8 mouse cellular contexts compared by ENCODE assay signal in genomic region chr7:140954733-140955071, GRCm38 (mm10). TPM values are rescaled to one million over a fixed set of nuclear protein-coding genes. Genes with fewer than 3 reads are reported as not detected.
DNase-seq lines count a peak whose midpoint lies in the region; ATAC-seq and TF ChIP-seq lines count a peak whose summit lies in the region.

No protein-coding gene starts in this region.

- 0 out of 2 replicates have a peak, but pooled peaks cover 1% of the 10 kb centered on the region for H3K36me3 ChIP-seq in lung, postnatal 0 days (ENCODE audit: insufficient read depth, low read length)
- no peaks in the 10 kb centered on the region for H3K36me3 ChIP-seq in forebrain, postnatal 0 days (ENCODE audit: insufficient read depth)
- H3K36me3 ChIP-seq in liver, adult 2 months (ENCODE audit: control insufficient read depth, insufficient read depth, low read length): no peaks in the 10 kb centered on the region
- no peaks in the 10 kb centered on the region; the same call in 1 of the 2 replicates for H3K36me3 ChIP-seq in stomach, embryonic 16.5 days (ENCODE audit: control insufficient read depth, insufficient read depth, low read length)

- no peaks in the 10 kb centered on the region for H3K9me3 ChIP-seq in lung, postnatal 0 days (ENCODE audit: low read length)
- no peaks in the 10 kb centered on the region for H3K9me3 ChIP-seq in forebrain, postnatal 0 days (ENCODE audit: low read length)
- no peaks in the 10 kb centered on the region for H3K9me3 ChIP-seq in stomach, embryonic 16.5 days (replicated peaks; ENCODE audit: control insufficient read depth, low read length)

- ATAC-seq in lung, postnatal 0 days: no peak
- no peak for ATAC-seq in forebrain, postnatal 0 days
- ATAC-seq in stomach, embryonic 16.5 days (ENCODE audit: insufficient read depth, low FRiP score): no peak

- no peak for TF ChIP-seq CTCF in lung, postnatal 0 days (IDR thresholded peaks at IDR 0.05)
- no peak for TF ChIP-seq CTCF in forebrain, postnatal 0 days (IDR thresholded peaks at IDR 0.05; ENCODE audit: low read depth)
- TF ChIP-seq CTCF in liver, adult 2 months (IDR thresholded peaks at IDR 0.05; ENCODE audit: low read depth, low read length): no peak

- peak overlapping the region; percentile 62 for H3K4me3 ChIP-seq in lung, postnatal 0 days (ENCODE audit: low read depth, low read length)
- peak overlapping the region; percentile 29; the same call in 1 of the 2 replicates for H3K4me3 ChIP-seq in forebrain, postnatal 0 days (ENCODE audit: low read depth, low read length)
- H3K4me3 ChIP-seq in liver, adult 2 months (ENCODE audit: insufficient read depth, low read depth, low read length): peak overlapping the region; percentile 77
- H3K4me3 ChIP-seq in stomach, embryonic 16.5 days (replicated peaks; ENCODE audit: low read length): peak overlapping the region; percentile 72

- peaks cover 17% of the 10 kb centered on the region for H3K79me2 ChIP-seq in liver, adult 2 months (ENCODE audit: control insufficient read depth, insufficient read depth, low read length)

- no peak for TF ChIP-seq POLR2A in liver, adult 2 months (IDR thresholded peaks at IDR 0.05; ENCODE audit: extremely low read depth, insufficient read depth, low read length)

- no peak for TF ChIP-seq EP300 in lung, postnatal 0 days (IDR thresholded peaks at IDR 0.05)

- peak overlapping the region; percentile 83 for H3K27ac ChIP-seq in lung, postnatal 0 days (ENCODE audit: low read length)
- no peak overlapping the region for H3K27ac ChIP-seq in forebrain, postnatal 0 days (ENCODE audit: low read depth, low read length)
- H3K27ac ChIP-seq in liver, adult 2 months (replicated peaks; ENCODE audit: insufficient read depth, low read depth, low read length): peak overlapping the region; percentile 95
- H3K27ac ChIP-seq in stomach, embryonic 16.5 days (ENCODE audit: low read length): peak overlapping the region; percentile 99

- no peaks in the 10 kb centered on the region for H3K27me3 ChIP-seq in lung, postnatal 0 days (replicated peaks; ENCODE audit: insufficient read depth, low read length)
- no peaks in the 10 kb centered on the region for H3K27me3 ChIP-seq in forebrain, postnatal 0 days (ENCODE audit: insufficient read depth, low read length)
- no peaks in the 10 kb centered on the region for H3K27me3 ChIP-seq in liver, adult 2 months (ENCODE audit: control insufficient read depth, insufficient read depth, low read length)
- no peaks in the 10 kb centered on the region for H3K27me3 ChIP-seq in stomach, embryonic 16.5 days (ENCODE audit: control insufficient read depth, insufficient read depth, low read length)

- peak overlapping the region; percentile 60 for H3K9ac ChIP-seq in lung, postnatal 0 days (replicated peaks; ENCODE audit: low read depth)
- H3K9ac ChIP-seq in forebrain, postnatal 0 days: no peak overlapping the region
- peak overlapping the region; percentile 88 for H3K9ac ChIP-seq in liver, adult 2 months (ENCODE audit: low read depth, low read length)
- H3K9ac ChIP-seq in stomach, embryonic 16.5 days (ENCODE audit: low read length): peak overlapping the region; percentile 84

- DNase-seq in lung, postnatal 0 days (ENCODE audit: low spot score): peak; percentile 25
- DNase-seq in lung, adult 18-20 months: no peak
- DNase-seq in forebrain, postnatal 0 days: no peak
- peak; percentile 58 for DNase-seq in liver, adult 2 months (ENCODE audit: extremely low read depth, low read depth, low spot score)
- DNase-seq in cerebellum, adult 11-12 months: no peak
- no peak for DNase-seq in layer of hippocampus, adult 18-20 months (ENCODE audit: low spot score in 2 of 2)
- DNase-seq in adrenal gland, adult 18-20 months (ENCODE audit: low spot score in 2 of 2): no peak

- peaks cover 14% of the 10 kb centered on the region; the same call in 1 of the 2 replicates for H3K4me1 ChIP-seq in lung, postnatal 0 days (ENCODE audit: insufficient read depth, low read depth, low read length)
- no peaks in the 10 kb centered on the region for H3K4me1 ChIP-seq in forebrain, postnatal 0 days (ENCODE audit: insufficient read depth)
- peaks cover 11% of the 10 kb centered on the region for H3K4me1 ChIP-seq in liver, adult 2 months (ENCODE audit: control insufficient read depth, insufficient read depth, low read length)
- H3K4me1 ChIP-seq in stomach, embryonic 16.5 days (ENCODE audit: control insufficient read depth, insufficient read depth, low read length): peaks cover 54% of the 10 kb centered on the region

- 4% methylated on average over 9 of the region's 9 CpGs for WGBS in lung, postnatal 0 days
- 15% methylated on average over 9 of the region's 9 CpGs for WGBS in forebrain, postnatal 0 days
- WGBS in liver, adult 2 months: 2% methylated on average over 9 of the region's 9 CpGs
- 1% methylated on average over 9 of the region's 9 CpGs for WGBS in stomach, embryonic 16.5 days

- peak overlapping the region; percentile 66 for H3K4me2 ChIP-seq in lung, postnatal 0 days (replicated peaks; ENCODE audit: low read depth, low read length)
- H3K4me2 ChIP-seq in forebrain, postnatal 0 days (ENCODE audit: low read depth): peak overlapping the region; percentile 47
- H3K4me2 ChIP-seq in stomach, embryonic 16.5 days (ENCODE audit: low read depth, low read length): peak overlapping the region; percentile 92

RNA-seq across cellular contexts. Expression of gene Gm45717, which starts 1.0 kb away (rescaled TPM):
- polyA plus RNA-seq in lung, postnatal 0 days (2015; fragmentation: Nextera tagmentation; extraction: Ambion mirVana): 0.31 TPM in 1 of 2 replicates, not detected in the other
- total RNA-seq in forebrain, postnatal 0 days (2014; rRNA removed): not detected in 2 replicates
- not detected in 2 replicates for polyA plus RNA-seq in forebrain, postnatal 0 days (2015; fragmentation: Nextera tagmentation; extraction: Ambion mirVana)
- not detected in 2 replicates for total RNA-seq in liver, adult 2 months (2014; rRNA removed)
- not detected in 2 replicates for polyA plus RNA-seq in liver, adult 2 months (2012; rRNA removed)
- not detected in 2 replicates for polyA plus RNA-seq in stomach, embryonic 16.5 days (2015; fragmentation: Nextera tagmentation; extraction: Ambion mirVana)
- not detected for total RNA-seq in layer of hippocampus, adult 18-20 months (2021)
- 1 to 10 TPM in 1 of 2 experiments, not detected in 1; 1.2 TPM for total RNA-seq in adrenal gland, adult 18-20 months (2021)

RNA-seq across cellular contexts. Expression of gene Ifitm2, which starts 1.1 kb away (rescaled TPM):
- polyA plus RNA-seq in lung, postnatal 0 days (2015; fragmentation: Nextera tagmentation; extraction: Ambion mirVana): 1,373 and 1,710 TPM in 2 replicates
- total RNA-seq in forebrain, postnatal 0 days (2014; rRNA removed): 45.2 and 55.6 TPM in 2 replicates
- 240 and 270 TPM in 2 replicates for polyA plus RNA-seq in forebrain, postnatal 0 days (2015; fragmentation: Nextera tagmentation; extraction: Ambion mirVana)
- 270 and 282 TPM in 2 replicates for total RNA-seq in liver, adult 2 months (2014; rRNA removed)
- 968 and 1,028 TPM in 2 replicates for polyA plus RNA-seq in liver, adult 2 months (2012; rRNA removed)
- polyA plus RNA-seq in stomach, embryonic 16.5 days (2015; fragmentation: Nextera tagmentation; extraction: Ambion mirVana): 1,006 and 1,276 TPM in 2 replicates
- total RNA-seq in layer of hippocampus, adult 18-20 months (2021): 10 to 100 TPM; 11.0 to 12.9 TPM
- 100 to 1,000 TPM; 433 to 585 TPM for total RNA-seq in adrenal gland, adult 18-20 months (2021)

RNA-seq across cellular contexts. Expression of gene Ifitm5, which starts 4.6 kb away (rescaled TPM):
- polyA plus RNA-seq in lung, postnatal 0 days (2015; fragmentation: Nextera tagmentation; extraction: Ambion mirVana): 1.6 and 1.8 TPM in 2 replicates
- total RNA-seq in forebrain, postnatal 0 days (2014; rRNA removed): 0.86 TPM in 1 of 2 replicates, not detected in the other
- polyA plus RNA-seq in forebrain, postnatal 0 days (2015; fragmentation: Nextera tagmentation; extraction: Ambion mirVana): 0.28 and 0.45 TPM in 2 replicates
- 0.40 and 0.55 TPM in 2 replicates for total RNA-seq in liver, adult 2 months (2014; rRNA removed)
- polyA plus RNA-seq in liver, adult 2 months (2012; rRNA removed): 0.76 and 1.0 TPM in 2 replicates
- polyA plus RNA-seq in stomach, embryonic 16.5 days (2015; fragmentation: Nextera tagmentation; extraction: Ambion mirVana): 3.8 and 4.4 TPM in 2 replicates
- not detected for total RNA-seq in layer of hippocampus, adult 18-20 months (2021)
- 1 to 10 TPM; 1.4 to 1.7 TPM for total RNA-seq in adrenal gland, adult 18-20 months (2021)

RNA-seq across cellular contexts. Expression of gene Ifitm1, which starts 12.3 kb away (rescaled TPM):
- polyA plus RNA-seq in lung, postnatal 0 days (2015; fragmentation: Nextera tagmentation; extraction: Ambion mirVana): 402 and 510 TPM in 2 replicates
- 10.5 and 12.7 TPM in 2 replicates for total RNA-seq in forebrain, postnatal 0 days (2014; rRNA removed)
- 14.5 and 19.4 TPM in 2 replicates for polyA plus RNA-seq in forebrain, postnatal 0 days (2015; fragmentation: Nextera tagmentation; extraction: Ambion mirVana)
- total RNA-seq in liver, adult 2 months (2014; rRNA removed): 11.2 and 11.3 TPM in 2 replicates
- 48.6 and 79.4 TPM in 2 replicates for polyA plus RNA-seq in liver, adult 2 months (2012; rRNA removed)
- 156 and 185 TPM in 2 replicates for polyA plus RNA-seq in stomach, embryonic 16.5 days (2015; fragmentation: Nextera tagmentation; extraction: Ambion mirVana)
- total RNA-seq in layer of hippocampus, adult 18-20 months (2021): 1 to 10 TPM; 1.1 to 1.7 TPM
- total RNA-seq in adrenal gland, adult 18-20 months (2021): 1 to 10 TPM; 6.9 to 9.8 TPM

RNA-seq across cellular contexts. Expression of gene Pgghg, which starts 13.5 kb away (rescaled TPM):
- 12.7 and 14.4 TPM in 2 replicates for polyA plus RNA-seq in lung, postnatal 0 days (2015; fragmentation: Nextera tagmentation; extraction: Ambion mirVana)
- 7.2 and 8.5 TPM in 2 replicates for total RNA-seq in forebrain, postnatal 0 days (2014; rRNA removed)
- 4.7 and 5.3 TPM in 2 replicates for polyA plus RNA-seq in forebrain, postnatal 0 days (2015; fragmentation: Nextera tagmentation; extraction: Ambion mirVana)
- total RNA-seq in liver, adult 2 months (2014; rRNA removed): 16.6 and 19.1 TPM in 2 replicates
- 41.3 and 43.3 TPM in 2 replicates for polyA plus RNA-seq in liver, adult 2 months (2012; rRNA removed)
- polyA plus RNA-seq in stomach, embryonic 16.5 days (2015; fragmentation: Nextera tagmentation; extraction: Ambion mirVana): 25.6 and 27.3 TPM in 2 replicates
- total RNA-seq in layer of hippocampus, adult 18-20 months (2021): 1 to 10 TPM; 4.0 to 4.6 TPM
- total RNA-seq in adrenal gland, adult 18-20 months (2021): 10 to 100 TPM; 30.4 to 32.3 TPM

Comparison
In these comparisons a context has a peak if more than half of its experiments do, and no peak if none do; other contexts are left out.
1. DNase-seq: peak in lung, postnatal 0 days (single experiment) and liver, adult 2 months (single experiment); none in lung, adult 18-20 months (0 of 2), forebrain, postnatal 0 days (single experiment), cerebellum, adult 11-12 months (single experiment), layer of hippocampus, adult 18-20 months (0 of 2) and adrenal gland, adult 18-20 months (0 of 2).
2. Peak in every context shown above with its lines, with median percentiles within 50 percentile points of each other: H3K4me2 ChIP-seq and H3K4me3 ChIP-seq.